Mouse (Mus musculus): Measurements from ENCODE around the gene Fbn1.

DNA sequence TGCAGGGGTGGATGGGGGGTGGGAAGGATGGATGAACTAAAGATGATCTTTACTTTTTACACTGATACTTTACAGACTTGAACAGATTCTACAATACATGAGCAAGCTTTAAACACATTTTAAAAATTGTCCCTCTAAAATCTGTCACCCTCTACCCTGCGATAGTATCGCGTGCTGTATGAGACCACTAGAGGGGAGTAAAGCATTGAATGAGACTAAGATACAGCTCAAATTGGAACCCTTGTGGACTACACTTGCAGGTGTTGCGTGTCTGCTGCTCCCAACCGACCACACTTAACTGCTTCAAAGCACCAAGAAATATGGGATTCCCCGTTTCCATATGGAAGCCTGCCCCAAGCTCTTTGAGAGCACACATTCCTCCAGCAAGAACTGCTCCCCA lies 48.0 kb upstream of the Fbn1 start:
- TF ChIP-seq CTCF (IDR thresholded peaks at IDR 0.05; ENCODE audit: borderline replicate concordance, extremely low read depth, insufficient read depth, insufficient read length) (no peak), POLR2A (IDR thresholded peaks at IDR 0.05; ENCODE audit: borderline replicate concordance, extremely low read depth, insufficient read depth, insufficient read length, poor library complexity, severe bottlenecking) (no peak)

All from brain, embryonic 14.5 days (tissue).